Mouse (Mus musculus): ENCODE data around the gene Ctdsp1.

Gene Ctdsp1

GRCm38 (mm10) chr1:74444538-74444937 is 53.2 kb downstream of the Ctdsp1 start:
- no peak for DNase-seq (ENCODE audit: low read depth, low spot score)

Data from ES-CJ7 (cell line).